Mouse (Mus musculus): ENCODE measurements at regions not wholly inside any gene's neighbourhood (a gene's known extent, or its start where the extent isn't known, plus 50 kb on each side); places are given as distances from the start of the nearest gene placed in this dataset.

DNA sequence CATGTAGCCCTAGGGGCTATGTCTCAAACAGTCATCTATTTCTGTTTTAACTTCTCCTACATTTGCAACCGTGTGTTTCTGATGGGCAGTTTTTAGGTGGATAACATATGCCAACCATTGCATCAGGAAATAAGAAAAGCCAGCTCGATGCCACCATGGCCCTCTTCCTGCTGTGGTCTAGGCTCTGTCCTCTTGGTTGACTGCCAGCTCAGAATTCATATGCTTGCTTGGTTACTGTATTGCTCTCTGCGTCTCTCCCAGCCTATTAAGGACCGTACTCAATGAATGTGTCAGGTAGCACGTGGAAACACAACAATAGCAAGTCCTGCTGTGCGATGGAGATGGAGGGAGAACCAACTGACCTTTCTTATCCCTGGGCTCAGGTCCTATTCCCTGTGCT, 174.4 kb upstream of the 9630041A04Rik start:
- ATAC-seq (replicated peaks; ENCODE audit: low FRiP score, low TSS enrichment, poor library complexity, severe bottlenecking): no peak

DNA sequence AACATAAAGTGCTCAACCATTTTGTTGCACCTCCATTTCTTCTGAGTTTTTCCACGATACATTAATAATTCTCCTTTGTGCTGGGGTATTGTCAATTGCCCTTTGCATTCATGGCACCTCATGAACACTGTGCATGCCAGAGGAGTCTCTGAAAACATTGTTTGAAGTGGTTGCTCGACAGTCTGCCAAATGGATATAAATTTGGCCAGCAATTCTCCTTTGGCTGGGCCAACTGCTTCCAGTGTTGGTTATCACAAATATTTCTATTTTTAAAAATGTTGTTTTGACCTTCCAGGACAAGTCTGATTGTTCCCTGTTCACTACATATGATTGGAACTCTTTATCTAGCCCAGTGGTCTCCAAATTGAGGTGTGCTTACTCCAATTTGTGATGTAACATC, 184.1 kb upstream of the 9630041A04Rik start:
- no peak for ATAC-seq (replicated peaks; ENCODE audit: low FRiP score, low TSS enrichment, poor library complexity, severe bottlenecking)

DNA sequence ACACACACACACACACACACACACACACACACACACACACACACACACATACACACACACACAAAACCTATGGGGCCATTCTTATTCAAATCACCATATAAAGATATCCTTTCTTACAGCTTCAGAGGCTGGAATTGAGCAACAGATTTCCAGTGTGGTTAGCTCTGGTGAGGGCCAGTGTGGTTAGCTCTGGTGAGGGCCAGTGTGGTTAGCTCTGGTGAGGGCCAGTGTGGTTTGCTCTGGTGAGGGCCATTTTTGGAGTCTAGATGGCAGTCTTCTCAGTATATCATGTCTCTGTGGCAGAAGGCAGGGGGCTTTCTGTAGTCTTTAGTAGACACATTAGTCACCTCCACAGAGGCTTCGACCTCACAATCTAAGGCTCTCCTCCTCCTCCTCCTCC, 191.5 kb upstream of the 9630041A04Rik start:
- ATAC-seq (replicated peaks; ENCODE audit: low FRiP score, low TSS enrichment, poor library complexity, severe bottlenecking): no peak

DNA sequence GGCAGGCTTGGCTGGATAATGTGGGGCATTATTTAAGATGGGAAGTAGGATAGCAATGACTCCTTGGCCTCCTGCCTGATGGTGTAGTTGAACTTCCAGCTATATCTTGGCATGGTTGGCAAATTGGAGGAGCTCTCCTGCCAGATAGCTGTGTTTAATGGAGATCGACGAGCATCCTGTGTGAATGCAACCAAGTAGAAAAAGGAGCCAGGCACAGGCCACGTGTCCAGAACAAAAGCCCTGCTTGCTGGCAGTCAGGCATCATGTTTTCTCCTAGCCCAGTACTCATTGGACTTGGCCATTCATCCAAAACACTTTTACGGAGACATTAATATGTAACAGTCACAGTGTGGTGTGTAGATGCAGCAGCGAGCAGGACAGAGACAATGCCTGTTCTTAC, 211.8 kb upstream of the 9630041A04Rik start:
- no peak for ATAC-seq (replicated peaks; ENCODE audit: low FRiP score, low TSS enrichment, poor library complexity, severe bottlenecking)

DNA sequence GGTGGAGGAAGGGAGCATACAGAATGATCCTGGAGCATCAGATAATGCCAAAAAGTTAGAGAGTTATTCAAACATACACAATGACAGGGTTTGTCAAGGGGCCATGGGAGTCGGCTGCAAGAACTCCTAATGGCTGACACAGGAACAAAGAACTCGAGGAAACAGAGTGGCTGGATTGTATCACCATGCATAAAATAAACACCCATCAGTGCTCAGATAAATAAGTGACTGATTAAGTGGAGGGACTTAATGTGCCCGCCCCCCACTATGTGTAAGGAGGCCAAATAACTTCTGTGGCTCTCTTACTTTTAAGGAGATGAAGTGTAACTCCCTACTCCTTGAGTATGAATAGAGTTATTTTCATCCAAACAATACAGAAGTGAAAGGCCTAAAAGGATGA, 220.1 kb upstream of the 9630041A04Rik start:
- ATAC-seq (replicated peaks; ENCODE audit: low FRiP score, low TSS enrichment, poor library complexity, severe bottlenecking): no peak

DNA sequence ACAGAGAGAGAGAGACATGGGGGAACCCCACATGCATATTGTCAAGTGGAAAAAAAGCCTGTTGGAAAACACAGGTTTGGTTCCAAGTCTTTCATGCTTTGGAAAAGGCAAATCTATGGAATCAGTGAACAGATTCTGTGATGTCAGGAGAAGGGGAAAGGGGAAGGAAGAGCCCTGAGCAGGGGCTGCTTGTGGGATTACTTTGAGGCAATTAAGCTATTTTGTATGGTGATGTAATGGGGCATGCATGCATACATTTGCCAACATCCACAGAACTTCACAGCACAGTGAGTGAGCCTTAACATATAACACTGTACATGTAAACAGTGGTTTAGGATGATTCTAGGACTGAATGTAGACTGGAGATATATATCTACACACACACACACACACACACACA, 221.0 kb upstream of the 9630041A04Rik start:
- no peak for ATAC-seq (replicated peaks; ENCODE audit: low FRiP score, low TSS enrichment, poor library complexity, severe bottlenecking)

DNA sequence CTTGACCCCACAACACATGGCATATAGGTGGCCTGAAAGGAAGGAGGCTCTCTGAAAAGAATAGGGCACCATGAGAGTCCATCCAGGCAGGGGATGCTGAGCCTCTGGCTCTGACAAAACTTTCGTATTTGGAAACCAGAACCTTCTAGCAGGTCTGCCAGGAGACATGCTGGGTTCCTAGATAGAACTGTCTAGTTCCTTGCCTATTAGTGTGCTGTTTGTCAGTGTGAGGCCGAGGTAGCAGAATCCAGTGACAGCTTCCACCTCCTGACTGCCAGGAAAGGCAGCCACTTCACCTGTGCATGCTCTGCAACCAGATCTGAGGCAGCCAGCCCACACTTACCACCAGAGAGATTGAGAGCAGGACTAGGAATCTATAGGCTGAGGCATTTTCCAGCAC, 245.4 kb upstream of the 9630041A04Rik start:
- no peak for ATAC-seq (replicated peaks; ENCODE audit: low FRiP score, low TSS enrichment, poor library complexity, severe bottlenecking)

DNA sequence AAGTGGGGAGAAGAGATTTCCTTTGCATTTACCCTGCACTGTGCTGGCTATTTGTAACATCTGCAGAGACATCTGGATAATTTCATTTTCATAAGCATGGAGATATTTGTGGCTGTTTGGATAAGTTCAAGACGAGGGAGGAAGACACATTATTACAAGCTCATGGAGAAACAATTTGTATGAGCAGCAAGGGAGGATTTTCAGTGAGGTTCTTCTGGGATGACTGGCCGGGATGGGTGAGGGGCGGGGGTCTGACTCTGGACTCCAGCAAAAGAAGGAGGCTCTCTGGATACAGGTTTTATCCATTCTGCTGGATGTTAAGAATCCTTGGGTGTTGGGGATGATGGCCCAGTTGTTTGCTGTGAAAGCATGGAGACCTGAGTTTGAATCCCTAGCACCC, 246.5 kb upstream of the 9630041A04Rik start:
- no peak for ATAC-seq (replicated peaks; ENCODE audit: low FRiP score, low TSS enrichment, poor library complexity, severe bottlenecking)

DNA sequence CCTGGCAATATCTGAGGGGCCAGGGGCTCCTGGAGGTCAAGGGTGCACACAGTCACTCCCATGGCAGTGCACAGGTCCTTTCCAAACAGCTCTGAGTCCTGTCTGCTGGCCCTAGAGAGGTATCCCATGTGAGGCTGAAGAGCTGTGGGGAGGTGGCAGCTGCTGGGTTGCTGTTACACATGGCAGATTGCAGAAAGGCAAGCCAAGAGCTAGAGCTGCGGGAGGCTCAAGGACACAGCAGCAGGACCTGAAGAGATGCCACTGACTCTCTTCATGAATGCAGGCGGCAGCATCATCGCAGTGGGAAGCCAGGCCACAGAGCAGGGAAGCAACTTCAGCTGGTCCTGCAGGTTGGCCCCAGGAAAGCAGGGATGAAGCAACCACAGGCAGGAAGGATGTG, 247.7 kb upstream of the 9630041A04Rik start:
- ATAC-seq (replicated peaks; ENCODE audit: low FRiP score, low TSS enrichment, poor library complexity, severe bottlenecking): no peak

DNA sequence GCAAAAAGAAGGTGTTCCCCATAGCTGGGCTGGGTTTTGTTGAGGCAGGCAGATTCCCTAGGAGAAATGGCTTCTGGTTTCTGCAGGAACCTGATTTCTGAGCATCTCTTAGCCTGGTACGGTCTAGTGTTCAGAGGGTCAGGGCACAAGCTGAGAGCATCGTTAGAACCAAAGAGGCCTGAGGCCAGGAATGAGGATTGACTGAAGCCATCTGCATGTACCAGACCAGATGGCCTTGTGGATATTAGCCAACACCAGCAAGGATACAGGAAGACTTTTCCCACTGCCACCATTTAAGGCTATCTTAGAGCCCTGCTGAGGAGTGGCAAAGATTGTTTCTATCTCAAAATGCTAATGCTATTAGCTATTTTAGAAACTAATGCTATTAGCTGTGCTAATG, 248.2 kb upstream of the 9630041A04Rik start:
- ATAC-seq (replicated peaks; ENCODE audit: low FRiP score, low TSS enrichment, poor library complexity, severe bottlenecking): no peak

DNA sequence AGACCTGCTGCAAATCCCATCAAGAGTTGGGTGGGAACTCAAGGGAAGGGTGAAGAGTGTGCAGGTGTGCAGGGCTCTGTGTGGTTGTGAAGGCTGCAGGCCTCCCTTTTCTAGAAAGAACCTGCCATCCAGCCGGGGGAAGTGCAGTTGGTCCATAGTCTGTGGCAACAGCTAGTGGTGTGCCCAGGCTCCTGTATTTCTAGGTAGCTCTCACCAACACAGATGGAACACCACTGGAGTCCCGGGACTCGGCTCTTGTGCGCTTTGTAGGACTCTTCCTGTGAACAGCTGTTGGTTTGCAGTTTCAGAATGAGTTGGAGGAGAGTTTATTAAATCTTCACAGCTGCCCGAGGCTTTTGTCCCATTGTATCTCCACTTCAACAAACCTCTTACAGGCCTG, 248.7 kb upstream of the 9630041A04Rik start:
- no peak for ATAC-seq (replicated peaks; ENCODE audit: low FRiP score, low TSS enrichment, poor library complexity, severe bottlenecking)

DNA sequence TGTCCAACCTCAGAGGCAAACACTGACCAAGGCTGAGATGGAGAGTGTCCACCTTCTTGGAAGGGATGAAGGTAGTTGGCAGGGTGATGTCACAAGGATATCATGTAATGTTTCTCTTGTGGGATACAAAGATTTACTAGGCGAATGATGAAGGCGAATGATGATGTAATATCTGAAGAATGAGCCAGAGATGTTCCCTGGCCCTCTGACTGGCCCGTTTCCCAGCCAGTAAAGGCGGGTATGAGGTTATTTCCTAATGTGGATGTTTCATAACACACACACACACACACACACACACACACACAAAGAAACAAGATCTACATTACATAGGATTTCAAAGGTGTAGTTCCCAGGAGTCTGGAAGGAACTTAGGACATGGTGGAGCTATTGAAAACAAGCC, 249.1 kb upstream of the 9630041A04Rik start:
- no peak for ATAC-seq (replicated peaks; ENCODE audit: low FRiP score, low TSS enrichment, poor library complexity, severe bottlenecking)

DNA sequence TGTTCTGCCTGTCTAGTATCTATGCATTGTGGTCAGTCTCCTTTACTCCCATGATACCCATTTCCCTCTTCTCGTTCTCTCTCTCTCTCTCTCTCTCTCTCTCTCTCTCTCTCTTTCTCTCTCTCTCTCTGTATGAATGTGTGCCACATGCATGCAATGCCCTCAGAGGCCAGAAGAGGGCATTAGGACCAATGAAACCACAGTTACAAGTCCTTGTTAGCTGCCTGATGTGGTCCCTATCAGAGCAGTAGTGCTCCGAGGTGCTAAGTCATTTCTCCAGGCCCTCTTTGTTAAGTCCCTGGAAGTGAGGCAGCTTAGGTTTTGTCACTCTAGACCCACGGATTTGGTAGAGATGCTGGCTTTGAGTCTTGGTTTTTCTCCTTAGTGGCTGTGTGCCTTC, 250.2 kb upstream of the 9630041A04Rik start:
- ATAC-seq (replicated peaks; ENCODE audit: low FRiP score, low TSS enrichment, poor library complexity, severe bottlenecking): peak; percentile 74

DNA sequence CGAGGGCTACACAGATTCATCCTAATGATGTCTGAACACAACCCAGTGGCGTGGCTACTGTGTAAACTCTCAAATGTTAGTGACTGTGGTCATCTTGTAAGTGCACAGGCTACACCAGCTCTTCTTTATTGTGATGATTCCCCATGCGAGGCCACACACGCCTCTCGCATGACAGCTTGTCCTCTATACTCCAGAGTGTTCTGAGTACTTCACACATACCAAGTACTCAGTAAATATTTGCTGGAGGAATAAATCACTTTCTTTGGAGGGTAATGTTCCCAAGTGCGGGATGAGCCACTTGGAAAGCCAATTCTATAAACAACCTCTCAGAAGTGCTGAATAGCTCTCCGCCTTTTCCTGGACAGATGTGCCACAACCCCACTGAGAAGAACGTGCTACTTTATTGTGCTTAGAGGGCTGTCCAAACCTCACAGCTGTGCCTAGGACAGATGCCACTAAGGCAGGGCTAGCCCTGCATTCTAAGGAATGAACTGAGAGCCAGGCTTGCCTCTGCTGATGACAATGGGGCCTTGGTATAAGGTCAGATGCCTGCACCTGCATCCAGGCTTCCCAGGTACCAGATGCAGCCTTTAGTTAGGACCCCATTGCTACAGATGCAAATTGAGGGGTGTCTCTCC, 250.7 kb upstream of the 9630041A04Rik start:
- no peak for ATAC-seq (replicated peaks; ENCODE audit: low FRiP score, low TSS enrichment, poor library complexity, severe bottlenecking)

DNA sequence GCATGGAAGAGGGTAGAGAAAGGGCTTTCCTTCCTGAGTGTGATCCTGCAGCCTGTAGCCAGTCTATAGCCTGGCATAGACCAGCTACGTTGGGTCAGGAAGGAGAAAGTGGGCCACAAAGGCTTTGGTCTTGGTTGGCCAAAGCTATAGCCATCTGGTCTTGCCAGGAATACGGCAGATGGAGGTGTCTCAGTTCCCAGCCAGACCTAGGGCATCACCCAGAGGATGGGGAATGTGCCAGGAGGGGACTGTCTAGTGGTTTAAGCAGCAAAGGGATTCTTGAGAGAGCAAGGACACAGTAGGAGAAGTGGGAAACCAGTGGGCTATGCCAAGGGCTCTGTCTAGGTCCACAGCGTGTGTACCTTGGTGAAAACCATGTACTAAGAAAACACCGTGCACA, 251.3 kb upstream of the 9630041A04Rik start:
- no peak for ATAC-seq (replicated peaks; ENCODE audit: low FRiP score, low TSS enrichment, poor library complexity, severe bottlenecking)

DNA sequence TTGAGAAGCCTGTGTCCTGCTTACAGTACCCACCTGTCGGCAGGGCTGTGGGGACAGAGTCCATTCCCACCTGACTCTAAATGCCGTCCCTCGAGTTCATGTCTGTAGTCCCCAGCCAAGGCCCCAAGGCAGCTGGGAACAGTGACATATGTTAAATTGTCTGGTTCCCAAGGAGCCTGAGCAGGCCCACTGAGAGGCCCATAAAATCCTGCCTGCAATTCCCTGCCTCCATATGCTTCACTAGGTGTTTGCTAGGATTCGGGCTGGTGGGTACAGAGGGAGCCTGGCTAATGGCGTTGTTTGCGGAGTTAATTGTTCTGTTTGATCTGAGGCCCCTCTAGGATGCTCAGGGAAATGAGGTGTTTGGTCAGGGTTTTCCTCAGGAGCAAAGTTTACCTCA, 258.8 kb upstream of the 9630041A04Rik start:
- ATAC-seq (replicated peaks; ENCODE audit: low FRiP score, low TSS enrichment, poor library complexity, severe bottlenecking): no peak

DNA sequence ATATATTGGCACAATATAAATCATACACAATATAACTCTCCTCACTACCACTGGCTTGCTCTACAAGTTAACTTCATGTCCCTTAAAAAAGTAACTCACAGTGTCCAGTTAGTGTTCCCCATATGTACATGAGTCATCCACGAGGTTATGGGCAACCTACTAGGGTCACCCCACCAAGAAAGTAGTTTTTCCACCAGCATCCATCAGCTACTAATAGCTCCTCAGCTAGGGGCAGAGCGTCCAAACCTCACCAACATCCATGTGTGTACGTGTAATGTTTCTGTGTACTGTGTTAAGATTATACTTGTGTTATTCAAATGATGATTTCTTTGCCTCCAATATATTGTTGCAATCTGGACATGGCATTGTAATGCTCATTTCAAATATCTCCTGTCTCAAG, 264.7 kb upstream of the 9630041A04Rik start:
- no peak for ATAC-seq (replicated peaks; ENCODE audit: low FRiP score, low TSS enrichment, poor library complexity, severe bottlenecking)

DNA sequence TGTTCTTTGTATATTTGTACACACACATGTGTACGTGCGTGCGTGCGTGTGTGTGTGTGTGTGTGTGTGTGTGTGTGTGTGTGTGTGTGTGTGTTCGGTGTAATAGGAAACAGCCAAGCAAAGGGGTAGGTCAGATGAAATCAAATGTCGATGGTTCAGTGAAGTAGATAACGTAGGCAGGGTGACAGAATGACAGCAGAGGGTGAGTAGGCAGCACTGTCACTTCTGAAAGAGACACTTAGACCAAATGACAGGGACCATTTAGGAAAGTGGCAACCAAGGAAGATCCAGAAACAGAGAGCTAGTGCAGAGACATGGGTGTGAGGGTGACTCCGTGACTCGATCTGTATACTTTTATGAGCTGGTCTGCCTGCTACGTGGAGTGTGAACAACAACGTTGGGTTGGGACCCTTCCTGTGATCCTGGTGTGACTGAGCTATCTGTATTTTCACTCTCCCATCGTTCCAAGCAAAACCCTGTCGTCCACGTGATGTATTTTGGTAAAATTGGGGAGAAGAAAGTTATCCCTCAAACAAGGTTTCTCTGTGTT, 266.5 kb upstream of the 9630041A04Rik start:
- no peak for ATAC-seq (replicated peaks; ENCODE audit: low FRiP score, low TSS enrichment, poor library complexity, severe bottlenecking)

DNA sequence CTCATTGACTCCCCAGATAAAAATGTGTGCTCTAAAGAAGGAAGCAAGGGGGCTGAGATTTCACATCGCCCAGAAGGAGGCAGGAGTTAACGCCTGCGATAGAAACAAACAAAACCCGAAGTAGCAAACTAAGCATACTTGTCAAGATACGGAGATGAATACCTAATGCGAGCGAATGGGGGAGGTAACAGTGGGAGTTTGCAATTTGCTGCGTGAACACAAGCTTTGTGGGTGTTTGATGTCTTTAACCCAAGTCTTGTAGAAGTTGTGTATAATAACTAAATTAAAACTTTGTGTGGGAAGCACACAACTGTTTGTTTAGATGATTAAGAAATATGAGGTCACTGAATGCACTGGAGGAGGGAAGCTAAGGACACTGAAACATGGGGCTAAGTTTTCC, 269.0 kb upstream of the 9630041A04Rik start:
- no peak for ATAC-seq (replicated peaks; ENCODE audit: low FRiP score, low TSS enrichment, poor library complexity, severe bottlenecking)

DNA sequence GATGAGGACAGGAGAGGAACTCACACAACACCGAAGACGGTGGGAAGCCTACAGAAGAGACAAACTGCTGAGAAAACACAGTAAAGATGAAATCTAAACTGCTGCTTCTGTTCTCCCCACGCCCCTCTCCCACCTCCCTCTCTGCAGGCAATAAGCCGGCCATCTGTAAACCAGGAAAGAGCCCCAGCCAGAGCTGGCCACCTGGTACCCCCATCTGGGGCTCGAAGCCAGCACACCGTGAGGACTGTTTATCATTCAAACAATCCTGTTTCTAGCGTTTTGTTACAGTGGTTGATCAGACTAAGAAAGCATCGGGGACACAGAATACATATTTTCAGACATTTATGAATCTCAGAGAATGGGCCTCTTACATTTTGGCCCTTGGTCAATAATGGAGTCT, 270.0 kb upstream of the 9630041A04Rik start:
- ATAC-seq (replicated peaks; ENCODE audit: low FRiP score, low TSS enrichment, poor library complexity, severe bottlenecking): no peak

DNA sequence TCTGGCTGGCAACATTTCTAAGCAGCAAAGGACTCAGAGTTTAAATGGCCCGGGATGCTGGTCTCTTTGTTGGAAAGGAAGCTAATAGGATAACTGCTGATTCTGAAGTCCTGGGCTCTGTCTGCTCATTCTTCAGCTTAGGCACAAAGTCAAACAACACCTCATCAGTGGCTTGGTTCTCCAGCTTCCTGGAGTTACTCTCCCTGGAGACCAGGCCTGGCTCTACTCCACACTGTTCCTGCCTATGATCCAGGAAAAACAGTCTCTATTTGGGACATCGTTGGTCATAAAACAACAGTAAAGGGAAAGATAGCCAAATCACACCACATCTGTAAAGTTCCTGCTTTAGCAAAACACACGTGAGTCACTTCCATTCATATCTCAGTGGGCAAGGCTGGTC, 271.3 kb upstream of the 9630041A04Rik start:
- no peak for ATAC-seq (replicated peaks; ENCODE audit: low FRiP score, low TSS enrichment, poor library complexity, severe bottlenecking)

DNA sequence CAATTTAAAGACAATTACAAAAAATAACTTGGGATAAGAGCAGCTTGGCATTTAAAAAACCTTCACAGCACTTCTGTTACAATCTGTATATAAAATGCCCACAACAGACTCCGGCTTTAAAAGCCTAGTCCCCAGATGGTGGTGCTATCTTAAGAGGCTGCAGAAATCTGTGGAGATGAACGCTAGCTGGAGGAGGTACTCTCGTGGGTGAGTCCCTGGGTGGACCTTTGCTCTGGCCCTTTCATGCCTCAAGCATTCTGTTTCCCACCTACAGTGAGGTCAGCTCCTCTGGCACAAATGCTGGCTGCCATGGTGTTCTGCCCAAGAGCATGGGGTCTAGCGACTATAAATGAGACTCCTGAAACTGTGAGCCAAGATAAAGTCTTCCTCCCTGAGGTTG, 280.6 kb upstream of the 9630041A04Rik start:
- no peak for ATAC-seq (replicated peaks; ENCODE audit: low FRiP score, low TSS enrichment, poor library complexity, severe bottlenecking)

All from megakaryocyte-erythroid progenitor cell, adult 5-6 weeks (primary cell).